Mouse (Mus musculus) G1E (cell line): Measurements from ENCODE around the gene Angptl8. TPM values are rescaled to one million over a fixed set of nuclear protein-coding genes. Genes with fewer than 3 reads are reported as not detected.
A peak's percentile ranks its signal among the peaks of the same experiment; 100 is the strongest.

ENCODE experiments used
- ATAC-seq: 2 replicates; pipeline ENCODE4 v1.8.0; 2016; ENCODE audit warnings: mild to moderate bottlenecking; ENCODE audit not compliant: insufficient number of reproducible peaks, poor library complexity, low FRiP score, severe bottlenecking; ENCODE audit errors: extremely low read depth
- DNase-seq: peaks from one replicate; pipeline ENCODE4 v3.0.0; 2012; ENCODE audit warnings: low spot score
- H3K27me3 ChIP-seq: 2 replicates; pipeline ENCODE4 v1.6.1; 2012; ENCODE audit warnings: mild to moderate bottlenecking, low read length, inconsistent platforms; ENCODE audit not compliant: insufficient read depth
- H3K36me3 ChIP-seq: replicated peaks from 2 replicates; pipeline ENCODE3; 2012; ENCODE audit warnings: mild to moderate bottlenecking, inconsistent platforms
- H3K4me1 ChIP-seq: 2 replicates; pipeline ENCODE4 v1.6.1; 2012; ENCODE audit warnings: low read depth, low read length, inconsistent platforms, mixed read lengths; ENCODE audit not compliant: insufficient read depth
- H3K4me3 ChIP-seq: 2 replicates; pipeline ENCODE4 v1.5.1; 2012; ENCODE audit warnings: low read depth, mild to moderate bottlenecking, inconsistent platforms, low read length, moderate library complexity, mixed read lengths
- H3K9me3 ChIP-seq: replicated peaks from 2 replicates; pipeline ENCODE4 v1.6.1; 2012; ENCODE audit warnings: inconsistent platforms
- CTCF ChIP-seq: IDR thresholded peaks from 2 replicates; pipeline ENCODE4 v1.5.1; 2012; ENCODE audit warnings: low read depth, low read length, inconsistent platforms, mixed read lengths
- GATA1 ChIP-seq: IDR thresholded peaks from 2 replicates; pipeline ENCODE4 v1.6.1; 2012; ENCODE audit warnings: borderline replicate concordance, low read length, inconsistent platforms, mixed read lengths
- GATA2 ChIP-seq: IDR thresholded peaks from 2 replicates; pipeline ENCODE4 v1.6.1; 2012; ENCODE audit warnings: low read depth, low read length, inconsistent platforms, borderline replicate concordance
- POLR2AphosphoS5 ChIP-seq: IDR thresholded peaks from 2 replicates; pipeline ENCODE4 v1.6.1; 2012; ENCODE audit warnings: low read depth, low read length, inconsistent platforms; ENCODE audit not compliant: insufficient replicate concordance
- TAL1 ChIP-seq: conservative IDR thresholded peaks from 2 replicates; pipeline ENCODE4 v1.6.1; 2012; ENCODE audit warnings: low read depth, low read length, inconsistent platforms, mixed read lengths
- polyA plus RNA-seq: library from polyadenylated mRNA; stranded (reverse); fragments of >175 nt; gene quantifications from 2 replicates; pipeline ENCODE4 v1.2.3, GENCODE M21; 2012
- total RNA-seq, 2 experiments: library from RNA; stranded (forward) in 1 of 2; stranded (reverse) in 1 of 2; fragments of 200-1000 nt in 1 of 2; fragments of >200 nt in 1 of 2; fragmentation: Nextera tagmentation in 1 of 2; gene quantifications; 2 replicates each; pipeline ENCODE4 v1.2.3; 2014 to 2017

Angptl8 gene
- total and polyA plus RNA-seq, 3 experiments: not detected

DNA sequence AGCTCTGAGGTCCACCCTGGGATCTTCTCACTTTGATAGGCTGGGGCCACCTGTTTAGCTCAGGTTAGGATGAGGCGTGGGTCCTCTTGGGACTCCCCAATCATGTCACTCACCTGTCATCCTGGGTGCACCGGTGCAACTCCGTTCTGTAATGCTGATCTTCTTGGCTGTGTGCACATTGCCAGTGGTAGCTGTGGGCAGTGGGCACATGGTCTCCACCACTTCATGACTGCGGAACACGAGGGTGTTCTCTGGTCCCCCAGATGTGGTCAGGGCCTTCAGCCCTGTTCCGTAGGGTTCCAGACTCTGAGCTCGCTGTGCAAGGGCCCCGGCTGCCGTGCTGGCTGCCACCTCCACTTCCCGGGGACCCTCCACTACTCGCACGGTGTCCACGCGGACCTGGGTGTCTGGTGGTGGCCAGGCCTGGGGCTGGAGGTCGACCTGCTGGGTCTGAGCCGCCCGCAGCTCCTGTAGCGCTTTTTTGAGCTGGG, 40.9 kb upstream of the Angptl8 start:
- ATAC-seq (no peak), DNase-seq (no peak)
- H3K27me3 ChIP-seq: peaks cover 56% of the 10 kb centered on the region
- no peak for TF ChIP-seq GATA2
- no peak for TF ChIP-seq GATA1
- no peak for TF ChIP-seq CTCF
- no peaks in the 10 kb centered on the region for H3K36me3 ChIP-seq
- H3K9me3 ChIP-seq: no peaks in the 10 kb centered on the region
- no peak overlapping the region; the same call in 1 of the 2 replicates for H3K4me3 ChIP-seq
- H3K4me1 ChIP-seq: peaks cover 11% of the 10 kb centered on the region

DNA sequence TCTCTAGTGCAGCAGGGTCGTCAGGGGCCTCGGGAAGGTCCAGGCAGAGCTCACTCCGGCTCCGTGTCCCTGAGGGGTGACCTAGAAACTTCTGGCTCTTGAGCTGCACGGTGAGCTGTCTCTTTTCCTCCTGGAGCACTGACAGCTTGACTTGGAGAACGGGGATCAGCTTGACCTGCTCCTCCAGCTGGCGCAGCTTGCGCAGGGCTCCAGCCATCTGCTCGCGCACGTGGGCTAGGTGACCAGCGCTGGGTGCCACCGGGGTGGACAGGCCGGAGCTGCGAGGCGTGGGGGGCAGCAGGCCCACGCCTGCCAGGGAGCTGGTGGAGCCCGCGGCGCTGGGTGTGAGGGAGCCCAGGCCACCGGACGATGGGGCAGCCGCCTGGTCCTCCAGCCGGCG, 40.4 kb upstream of the Angptl8 start:
- H3K4me1 ChIP-seq: peaks cover 11% of the 10 kb centered on the region
- TF ChIP-seq TAL1 (no peak), GATA2 (no peak)
- no peaks in the 10 kb centered on the region for H3K9me3 ChIP-seq
- no peak overlapping the region; the same call in 1 of the 2 replicates for H3K4me3 ChIP-seq
- H3K27me3 ChIP-seq: peaks cover 53% of the 10 kb centered on the region
- DNase-seq (no peak), ATAC-seq (no peak)
- no peaks in the 10 kb centered on the region for H3K36me3 ChIP-seq

DNA sequence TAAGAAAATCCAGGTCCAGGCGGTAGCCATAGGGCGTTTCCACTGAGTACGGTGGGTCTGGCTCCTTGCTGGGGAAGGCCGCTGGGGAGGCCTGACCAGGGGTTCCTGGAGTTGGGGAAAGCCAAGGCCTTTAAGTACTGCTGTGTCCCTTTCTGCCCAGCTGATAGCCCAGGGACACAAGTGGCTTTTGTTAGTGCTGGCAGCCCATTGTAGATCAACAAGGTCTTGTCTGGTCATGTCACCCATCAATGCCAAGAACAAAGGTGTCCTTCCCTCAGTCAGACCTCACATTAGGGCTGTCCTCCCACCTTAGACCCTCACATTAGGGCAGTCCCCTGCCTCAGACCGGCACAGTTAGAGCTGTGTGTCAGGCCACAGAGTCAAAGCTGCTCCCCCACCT, 39.7 kb upstream of the Angptl8 start:
- Histone ChIP-seq H3K36me3 (no peaks in the 10 kb centered on the region), H3K4me3 (no peak overlapping the region), H3K4me1 (peaks cover 11% of the 10 kb centered on the region), H3K27me3 (peaks cover 54% of the 10 kb centered on the region), H3K9me3 (no peaks in the 10 kb centered on the region)
- TF ChIP-seq POLR2AphosphoS5 (no peak), GATA1 (no peak), CTCF (no peak), TAL1 (no peak)
- no peak for DNase-seq
- no peak for ATAC-seq

DNA sequence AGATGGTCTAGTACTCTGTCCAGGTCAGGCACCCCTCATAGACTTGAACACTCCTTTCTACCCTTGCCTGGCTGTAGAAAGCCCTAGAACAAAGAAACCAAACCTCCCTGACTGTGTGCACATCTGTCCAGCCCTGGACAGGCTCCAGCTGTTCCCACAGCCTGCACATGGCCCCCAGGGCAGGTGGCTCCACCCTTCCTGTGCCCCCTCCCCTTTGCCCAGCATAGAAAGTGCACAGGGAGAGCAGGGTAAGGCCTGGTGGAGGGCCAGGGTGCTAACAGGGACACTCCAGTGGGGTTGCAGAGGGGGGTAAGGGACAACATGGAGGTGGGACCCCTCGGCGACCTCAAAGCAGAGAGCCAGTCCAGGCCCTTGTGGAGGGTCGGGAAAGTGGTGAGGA, 39.1 kb upstream of the Angptl8 start:
- Histone ChIP-seq H3K4me1 (peaks cover 11% of the 10 kb centered on the region), H3K9me3 (no peaks in the 10 kb centered on the region), H3K4me3 (no peak overlapping the region), H3K36me3 (no peaks in the 10 kb centered on the region), H3K27me3 (peaks cover 57% of the 10 kb centered on the region)
- DNase-seq (no peak), ATAC-seq (no peak)
- no peak for TF ChIP-seq GATA2
- TF ChIP-seq CTCF: no peak
- TF ChIP-seq POLR2AphosphoS5: no peak
- TF ChIP-seq GATA1: no peak
- no peak for TF ChIP-seq TAL1

DNA sequence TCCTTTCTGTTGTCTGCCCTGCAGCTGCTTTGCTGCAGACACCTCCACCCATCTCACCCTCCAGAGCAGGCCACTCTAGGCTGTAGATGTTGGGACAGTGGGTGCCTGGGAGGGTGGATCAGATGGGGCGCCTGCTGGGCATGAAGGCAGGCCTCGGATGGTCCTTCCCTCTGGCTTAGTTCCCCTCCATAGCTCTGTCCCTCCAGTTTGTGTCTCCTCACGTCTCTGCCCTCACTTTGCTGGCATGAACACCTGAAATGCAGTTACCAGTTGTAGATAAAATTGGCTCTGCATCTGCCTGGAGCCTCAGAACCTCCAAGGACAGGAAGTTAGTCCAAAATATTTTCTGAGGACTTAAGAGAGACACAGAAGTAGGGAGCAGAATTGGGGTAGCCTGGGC, 38.4 kb upstream of the Angptl8 start:
- no peak overlapping the region for H3K4me3 ChIP-seq
- TF ChIP-seq POLR2AphosphoS5 (no peak), GATA2 (no peak), GATA1 (no peak), TAL1 (no peak), CTCF (no peak)
- H3K27me3 ChIP-seq: peaks cover 57% of the 10 kb centered on the region
- ATAC-seq (no peak), DNase-seq (no peak)
- H3K9me3 ChIP-seq: no peaks in the 10 kb centered on the region
- H3K36me3 ChIP-seq: no peaks in the 10 kb centered on the region
- peaks cover 11% of the 10 kb centered on the region for H3K4me1 ChIP-seq

DNA sequence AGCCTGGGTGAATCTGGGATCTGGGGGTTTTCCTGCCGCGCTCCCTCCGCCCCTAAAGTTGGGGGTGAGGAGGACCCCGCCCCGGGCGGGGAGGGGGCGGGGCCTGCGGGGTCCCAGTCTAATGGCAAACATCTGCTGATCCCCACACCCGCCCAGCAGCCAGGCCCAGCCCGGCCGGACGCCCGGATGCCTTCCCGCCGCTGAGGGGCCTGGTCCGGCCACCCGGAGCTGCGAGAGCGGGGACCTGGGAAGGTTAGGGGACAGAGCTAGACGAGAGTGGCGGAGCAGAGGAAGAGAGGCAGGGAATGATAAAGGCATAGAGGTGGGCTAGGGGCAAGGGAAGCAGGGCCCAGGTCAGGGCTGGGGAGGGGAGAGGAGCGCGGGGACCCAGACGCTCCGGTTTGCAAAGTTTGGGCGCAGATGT, 37.4 kb upstream of the Angptl8 start:
- no peak for DNase-seq
- H3K4me1 ChIP-seq: peaks cover 11% of the 10 kb centered on the region
- H3K36me3 ChIP-seq: no peaks in the 10 kb centered on the region
- H3K27me3 ChIP-seq: peaks cover 55% of the 10 kb centered on the region
- ATAC-seq: no peak
- TF ChIP-seq POLR2AphosphoS5 (no peak), GATA2 (no peak), TAL1 (no peak), GATA1 (no peak), CTCF (no peak)
- H3K4me3 ChIP-seq: peak overlapping the region; percentile 65; the same call in 1 of the 2 replicates
- H3K9me3 ChIP-seq: no peaks in the 10 kb centered on the region

DNA sequence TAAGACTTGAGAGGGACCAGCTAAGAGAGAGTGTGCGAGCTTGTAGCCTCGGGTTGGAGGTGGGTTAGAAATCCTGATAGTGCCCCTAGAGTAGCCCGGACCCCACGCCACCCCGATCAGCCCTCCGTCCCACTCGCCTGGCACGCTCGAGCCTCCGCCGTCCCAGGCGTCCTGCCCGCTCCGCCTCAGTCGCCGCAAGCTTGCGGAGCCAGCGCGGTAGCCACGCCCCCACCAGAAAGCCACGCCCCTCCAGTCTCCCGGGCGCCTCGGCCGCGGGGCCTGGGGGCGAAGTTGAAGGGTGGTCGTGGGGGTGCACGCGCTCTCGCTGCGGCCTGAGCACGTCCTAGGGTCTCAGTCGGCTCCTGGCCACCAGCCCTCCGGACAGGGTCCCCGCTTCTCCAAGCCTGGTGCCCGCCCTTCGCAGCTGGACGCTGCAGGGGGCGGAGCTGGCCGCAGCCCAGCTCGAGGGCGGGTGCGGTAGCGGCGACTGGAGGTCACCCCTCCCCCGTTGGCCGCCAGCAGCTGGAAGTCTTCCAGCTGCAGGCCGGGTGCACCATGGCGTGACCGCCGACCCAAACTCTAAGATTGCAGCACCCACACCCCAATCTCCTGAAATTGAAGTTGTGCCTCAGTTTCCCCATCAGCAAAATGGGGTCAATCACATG, 36.8 kb upstream of the Angptl8 start, which contains the start of gene Kank2:
TSS of gene Kank2 (minus strand) at position 400 of the 665 bp plus-strand sequence.
- TF ChIP-seq POLR2AphosphoS5: no peak
- TF ChIP-seq CTCF: no peak
- no peak for TF ChIP-seq GATA2
- no peak for TF ChIP-seq TAL1
- TF ChIP-seq GATA1: no peak
- no peaks in the 10 kb centered on the region for H3K9me3 ChIP-seq
- peak within 1 kb of the TSS; percentile 65 for H3K4me3 ChIP-seq
- no peak for ATAC-seq
- H3K36me3 ChIP-seq: no peaks in the 10 kb centered on the region
- peaks cover 11% of the 10 kb centered on the region for H3K4me1 ChIP-seq
- no peak for DNase-seq
- peaks cover 58% of the 10 kb centered on the region for H3K27me3 ChIP-seq
